Mouse (Mus musculus) neural tube, embryonic 13.5 days (tissue): ENCODE data around the gene Map3k1. TPM values are rescaled to one million over a fixed set of nuclear protein-coding genes. Genes with fewer than 3 reads are reported as not detected.

Experiments
- ATAC-seq: fragments of 200-750 bp; cut with Nextera tagmentation; 2 replicates; pipeline ENCODE4 v1.8.0; 2017; ENCODE audit warnings: low read depth, mild to moderate bottlenecking, moderate TSS enrichment, moderate library complexity
- H3K27ac ChIP-seq: fragments of 300-500 bp; sonication (generic); replicated peaks from 2 replicates; pipeline ENCODE4 v1.5.1; 2015; ENCODE audit warnings: moderate library complexity, mild to moderate bottlenecking, inconsistent platforms
- H3K27me3 ChIP-seq: fragments of 300-500 bp; sonication (generic); 2 replicates; pipeline ENCODE4 v1.6.1; 2015; ENCODE audit warnings: mild to moderate bottlenecking, inconsistent platforms
- H3K36me3 ChIP-seq: fragments of 300-500 bp; sonication (generic); 2 replicates; pipeline ENCODE4 v1.6.1; 2015; ENCODE audit warnings: mild to moderate bottlenecking, inconsistent platforms
- H3K4me1 ChIP-seq: fragments of 300-500 bp; sonication (generic); replicated peaks from 2 replicates; pipeline ENCODE4 v1.6.1; 2015; ENCODE audit warnings: inconsistent platforms
- H3K4me2 ChIP-seq: fragments of 300-500 bp; sonication (generic); 2 replicates; pipeline ENCODE4 v1.6.1; 2015; ENCODE audit warnings: inconsistent platforms, mild to moderate bottlenecking, moderate library complexity
- H3K4me3 ChIP-seq: fragments of 300-500 bp; sonication (generic); 2 replicates; pipeline ENCODE4 v1.5.1; 2015; ENCODE audit warnings: mild to moderate bottlenecking, inconsistent platforms
- H3K9ac ChIP-seq: fragments of 300-500 bp; sonication (generic); 2 replicates; pipeline ENCODE4 v1.6.1; 2015; ENCODE audit warnings: moderate library complexity, mild to moderate bottlenecking, inconsistent platforms
- H3K9me3 ChIP-seq: fragments of 300-500 bp; sonication (generic); 2 replicates; pipeline ENCODE4 v1.6.1; 2016; ENCODE audit warnings: inconsistent platforms
- WGBS: fragments of 180-500 bp; shearing (Covaris S2); methylation state at CpG from one replicate; pipeline ENCODE4 v1.1.7; 2015; 5-methylcytosine and 5-hydroxymethylcytosine counted together
- polyA plus RNA-seq: library from polyadenylated mRNA; unstranded; fragments of >200 nt; fragmentation: Nextera tagmentation; extraction: Ambion mirVana; gene quantifications from 2 replicates; pipeline ENCODE4 v1.2.1, GENCODE M21; 2015

The Map3k1 gene
- polyA plus RNA-seq, 1 experiment from 2014 or later: 12.2 TPM

GRCm38 (mm10) chr13:111779471-111779870 lies 29.3 kb downstream of the Map3k1 start:
- no peak overlapping the region for H3K4me2 ChIP-seq
- no peaks in the 10 kb centered on the region for H3K9me3 ChIP-seq
- ATAC-seq: no peak
- H3K36me3 ChIP-seq: peaks cover 14% of the 10 kb centered on the region
- H3K27me3 ChIP-seq: no peaks in the 10 kb centered on the region
- no peak overlapping the region for H3K27ac ChIP-seq
- peaks cover 19% of the 10 kb centered on the region for H3K4me1 ChIP-seq
- H3K4me3 ChIP-seq: no peak overlapping the region
- no peak overlapping the region for H3K9ac ChIP-seq
- 78% methylated on average over 5 of the region's 5 CpGs for WGBS

DNA sequence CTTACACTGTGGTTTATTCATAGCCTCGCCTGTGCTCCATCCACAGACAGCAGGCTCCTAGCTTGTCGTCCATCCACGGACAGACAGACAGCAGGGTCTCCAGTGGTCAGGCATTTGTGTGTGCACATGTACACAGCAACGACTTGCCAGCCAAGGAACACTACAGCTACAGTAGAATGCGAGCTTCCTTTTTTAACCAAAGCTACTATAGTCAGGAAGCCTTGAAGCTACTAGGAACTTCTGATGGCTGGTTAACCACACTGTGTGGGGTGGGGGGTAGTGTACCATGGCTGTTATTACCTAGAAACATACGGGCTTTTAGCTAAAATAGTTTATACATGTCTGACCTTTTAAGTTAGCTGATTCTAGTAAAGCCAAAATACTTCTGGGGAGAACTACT lies 30.2 kb downstream of the Map3k1 start:
- Histone ChIP-seq H3K4me1 (peaks cover 19% of the 10 kb centered on the region), H3K9ac (no peak overlapping the region), H3K27ac (no peak overlapping the region), H3K27me3 (no peaks in the 10 kb centered on the region), H3K36me3 (peaks cover 21% of the 10 kb centered on the region), H3K4me2 (no peak overlapping the region), H3K4me3 (no peak overlapping the region), H3K9me3 (no peaks in the 10 kb centered on the region)
- WGBS: 77% methylated on average over 6 of the region's 6 CpGs
- ATAC-seq: no peak

DNA sequence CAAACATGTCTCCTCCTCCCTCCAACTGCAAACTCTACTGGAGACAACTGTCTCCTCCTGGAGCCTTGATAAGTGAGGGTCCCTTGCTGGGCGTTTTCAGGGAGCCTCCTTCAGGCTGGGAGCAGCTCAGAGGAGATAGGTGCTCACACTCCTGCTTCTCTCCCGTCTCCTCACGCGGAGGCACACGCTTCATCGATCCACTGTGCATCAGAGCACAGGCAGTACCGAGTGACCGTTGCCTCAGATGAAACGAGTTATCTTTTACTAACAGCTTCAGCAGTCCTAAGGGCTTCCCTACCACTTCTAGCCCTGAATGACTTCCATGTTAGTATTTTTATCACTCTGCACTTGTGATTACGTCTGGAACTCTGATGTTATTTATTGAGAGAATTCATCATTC lies 30.9 kb downstream of the Map3k1 start:
- no peaks in the 10 kb centered on the region for H3K9me3 ChIP-seq
- H3K4me1 ChIP-seq: peaks cover 19% of the 10 kb centered on the region
- WGBS: 71% methylated on average over 10 of the region's 10 CpGs
- no peaks in the 10 kb centered on the region for H3K27me3 ChIP-seq
- H3K4me3 ChIP-seq: no peak overlapping the region
- H3K27ac ChIP-seq: no peak overlapping the region
- no peak overlapping the region for H3K4me2 ChIP-seq
- peaks cover 27% of the 10 kb centered on the region for H3K36me3 ChIP-seq
- ATAC-seq: no peak
- no peak overlapping the region for H3K9ac ChIP-seq

- Histone ChIP-seq H3K4me3 (no peak overlapping the region), H3K9ac (no peak overlapping the region), H3K4me2 (no peak overlapping the region), H3K4me1 (peaks cover 19% of the 10 kb centered on the region), H3K27ac (no peak overlapping the region), H3K9me3 (no peaks in the 10 kb centered on the region), H3K36me3 (peaks cover 33% of the 10 kb centered on the region), H3K27me3 (no peaks in the 10 kb centered on the region)
- WGBS: 54% methylated on average over 7 of the region's 7 CpGs
- no peak for ATAC-seq
Observed at GRCm38 (mm10) chr13:111777179-111777578, 31.6 kb downstream of the Map3k1 start.

DNA sequence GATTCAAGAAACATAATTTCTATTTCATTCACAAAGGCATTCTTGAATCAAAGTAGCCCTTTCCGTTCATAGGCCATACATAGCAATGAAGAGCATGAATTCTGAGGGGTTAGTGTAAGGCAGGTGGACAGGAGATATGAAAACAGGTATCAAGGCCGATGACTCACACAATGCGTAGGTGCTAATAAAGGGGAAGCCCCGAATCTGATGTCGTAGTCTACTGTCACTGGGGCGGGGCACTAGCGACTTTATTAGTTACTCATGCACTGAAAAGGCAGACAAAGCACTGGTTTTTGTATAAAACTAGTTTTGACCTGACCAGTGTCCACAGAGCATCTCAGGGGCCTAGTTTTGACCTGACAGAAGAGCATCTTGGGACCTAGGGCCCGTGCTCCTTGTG lies 36.7 kb downstream of the Map3k1 start:
- Histone ChIP-seq H3K27me3 (no peaks in the 10 kb centered on the region), H3K9me3 (no peaks in the 10 kb centered on the region), H3K4me3 (no peak overlapping the region), H3K36me3 (peaks cover 70% of the 10 kb centered on the region), H3K4me2 (no peak overlapping the region), H3K27ac (no peak overlapping the region), H3K9ac (no peak overlapping the region), H3K4me1 (peaks cover 4% of the 10 kb centered on the region)
- 89% methylated on average over 8 of the region's 8 CpGs for WGBS
- ATAC-seq: no peak

DNA sequence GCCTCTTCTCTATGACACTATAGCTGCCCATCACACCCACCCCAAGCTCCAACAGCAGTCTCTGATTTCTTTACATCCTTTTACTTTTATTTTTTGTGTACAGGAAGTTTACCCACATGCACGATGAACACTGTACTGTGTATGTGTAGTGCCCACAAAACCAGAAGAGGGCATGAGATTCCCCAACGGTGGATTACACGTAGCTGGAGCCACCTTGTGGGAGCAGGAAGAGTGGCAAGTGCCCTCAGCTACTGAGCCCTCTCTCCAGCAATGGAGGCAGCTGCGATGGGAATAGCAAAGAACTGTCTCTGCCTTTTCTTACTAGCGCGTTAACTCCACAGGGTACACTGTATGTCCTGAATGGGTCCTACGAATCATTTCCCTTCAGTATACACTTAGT lies 37.6 kb downstream of the Map3k1 start:
- 60% methylated on average over 7 of the region's 7 CpGs for WGBS
- H3K4me1 ChIP-seq: no peaks in the 10 kb centered on the region

GRCm38 (mm10) chr13:111770776-111771175 lies 38.0 kb downstream of the Map3k1 start:
- ATAC-seq: no peak
- H3K36me3 ChIP-seq: peaks cover 79% of the 10 kb centered on the region
- H3K4me3 ChIP-seq: no peak overlapping the region
- no peak overlapping the region for H3K9ac ChIP-seq
- WGBS: 91% methylated on average over 9 of the region's 9 CpGs
- no peaks in the 10 kb centered on the region for H3K27me3 ChIP-seq
- H3K4me1 ChIP-seq: no peaks in the 10 kb centered on the region
- H3K4me2 ChIP-seq: no peak overlapping the region
- no peaks in the 10 kb centered on the region for H3K9me3 ChIP-seq
- no peak overlapping the region for H3K27ac ChIP-seq

More for the DNA sequence above, 37.6 kb downstream of the Map3k1 start:
- H3K4me3 ChIP-seq: no peak overlapping the region
- H3K9me3 ChIP-seq: no peaks in the 10 kb centered on the region
- ATAC-seq: peak; percentile 86
- H3K27ac ChIP-seq: no peak overlapping the region
- H3K36me3 ChIP-seq: peaks cover 77% of the 10 kb centered on the region
- no peaks in the 10 kb centered on the region for H3K27me3 ChIP-seq
- no peak overlapping the region for H3K9ac ChIP-seq
- H3K4me2 ChIP-seq: no peak overlapping the region

DNA sequence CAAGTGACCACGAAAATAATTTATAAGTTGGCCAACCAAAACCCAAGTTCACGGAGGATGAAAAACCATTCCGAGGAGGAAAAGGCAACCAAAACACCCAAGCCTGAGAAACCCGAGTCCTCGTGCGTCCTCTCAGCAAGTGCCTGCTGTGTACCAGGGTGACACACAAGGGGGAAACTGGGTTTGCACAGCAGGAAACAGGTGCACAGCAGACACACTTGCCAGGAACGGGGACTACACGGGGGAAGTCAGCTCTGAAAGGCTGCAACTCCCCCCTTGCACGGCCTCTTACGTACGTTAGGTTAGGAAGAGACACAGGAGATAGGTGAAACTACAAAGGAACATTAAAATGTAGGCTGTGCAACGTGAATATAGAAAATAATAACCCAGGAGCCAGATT lies 46.3 kb downstream of the Map3k1 start:
- ATAC-seq: no peak
- WGBS: 92% methylated on average over 12 of the region's 12 CpGs
- Histone ChIP-seq H3K9ac (no peak overlapping the region), H3K4me2 (no peak overlapping the region), H3K27ac (no peak overlapping the region), H3K4me3 (no peak overlapping the region), H3K36me3 (peaks cover 88% of the 10 kb centered on the region), H3K9me3 (no peaks in the 10 kb centered on the region), H3K4me1 (no peaks in the 10 kb centered on the region), H3K27me3 (no peaks in the 10 kb centered on the region)

GRCm38 (mm10) chr13:111756986-111757385 lies 51.8 kb downstream of the Map3k1 start:
- H3K36me3 ChIP-seq: peaks cover 95% of the 10 kb centered on the region
- H3K4me1 ChIP-seq: no peaks in the 10 kb centered on the region
- H3K4me3 ChIP-seq: no peak overlapping the region
- no peak overlapping the region for H3K9ac ChIP-seq
- 94% methylated on average over 6 of the region's 6 CpGs for WGBS
- no peaks in the 10 kb centered on the region for H3K27me3 ChIP-seq
- no peak overlapping the region for H3K4me2 ChIP-seq
- no peaks in the 10 kb centered on the region for H3K9me3 ChIP-seq
- H3K27ac ChIP-seq: no peak overlapping the region
- no peak for ATAC-seq

DNA sequence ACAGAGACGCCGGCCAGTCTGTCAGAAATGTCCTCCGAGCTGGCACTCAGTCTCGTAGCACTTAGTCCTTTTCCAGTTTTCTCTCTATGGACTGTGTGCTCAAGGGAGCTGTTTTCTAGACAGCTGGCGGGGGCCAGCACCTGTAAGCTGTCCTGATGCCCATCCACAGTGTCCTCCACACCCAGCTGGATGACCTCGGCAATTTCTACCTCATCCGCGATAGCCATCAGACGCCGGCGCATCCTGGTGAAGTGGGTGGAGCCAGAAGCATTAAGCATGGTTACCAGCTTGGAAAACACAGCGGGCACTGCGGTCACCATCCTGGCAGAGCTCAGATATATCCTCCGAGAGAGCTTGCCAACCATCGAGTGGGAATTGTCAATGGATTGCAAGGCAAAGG lies 52.9 kb downstream of the Map3k1 start:
- H3K4me2 ChIP-seq: no peak overlapping the region
- no peaks in the 10 kb centered on the region for H3K27me3 ChIP-seq
- no peak overlapping the region for H3K9ac ChIP-seq
- no peak overlapping the region for H3K4me3 ChIP-seq
- no peak overlapping the region for H3K27ac ChIP-seq
- no peaks in the 10 kb centered on the region for H3K4me1 ChIP-seq
- no peaks in the 10 kb centered on the region for H3K9me3 ChIP-seq
- ATAC-seq: no peak
- WGBS: 93% methylated on average over 15 of the region's 15 CpGs
- peaks cover 95% of the 10 kb centered on the region for H3K36me3 ChIP-seq

GRCm38 (mm10) chr13:111755377-111755776 lies 53.4 kb downstream of the Map3k1 start:
- H3K9me3 ChIP-seq: no peaks in the 10 kb centered on the region
- no peaks in the 10 kb centered on the region for H3K4me1 ChIP-seq
- 96% methylated on average over 18 of the region's 18 CpGs for WGBS
- peaks cover 95% of the 10 kb centered on the region for H3K36me3 ChIP-seq
- no peak overlapping the region for H3K4me2 ChIP-seq
- no peak overlapping the region for H3K9ac ChIP-seq
- H3K27ac ChIP-seq: no peak overlapping the region
- no peak overlapping the region for H3K4me3 ChIP-seq
- H3K27me3 ChIP-seq: no peaks in the 10 kb centered on the region
- ATAC-seq: no peak

DNA sequence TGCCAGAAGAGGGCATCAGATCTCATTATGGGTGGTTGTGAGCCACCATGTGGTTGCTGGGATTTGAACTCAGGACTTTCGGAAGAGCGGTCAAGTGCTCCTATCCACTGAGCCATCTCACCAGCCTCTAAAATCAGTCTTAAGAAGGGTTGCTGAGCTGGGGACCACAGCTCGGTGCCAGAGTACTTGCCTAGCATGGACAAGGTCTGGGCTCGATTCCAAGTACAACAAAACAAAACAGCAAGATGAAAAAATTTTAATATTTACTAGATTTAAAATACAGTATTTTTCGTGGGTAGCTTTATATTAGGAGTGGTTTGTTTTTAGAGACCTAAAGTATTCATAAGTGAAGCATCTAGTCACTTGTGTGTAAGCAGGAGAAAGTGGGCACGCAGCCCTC lies 55.5 kb downstream of the Map3k1 start:
- no peaks in the 10 kb centered on the region for H3K4me1 ChIP-seq
- no peak overlapping the region for H3K4me3 ChIP-seq
- no peak overlapping the region for H3K9ac ChIP-seq
- no peak overlapping the region for H3K4me2 ChIP-seq
- 96% methylated on average over 6 of the region's 6 CpGs for WGBS
- H3K36me3 ChIP-seq: peaks cover 96% of the 10 kb centered on the region
- no peak overlapping the region for H3K27ac ChIP-seq
- H3K27me3 ChIP-seq: no peaks in the 10 kb centered on the region
- no peaks in the 10 kb centered on the region for H3K9me3 ChIP-seq
- no peak for ATAC-seq

DNA sequence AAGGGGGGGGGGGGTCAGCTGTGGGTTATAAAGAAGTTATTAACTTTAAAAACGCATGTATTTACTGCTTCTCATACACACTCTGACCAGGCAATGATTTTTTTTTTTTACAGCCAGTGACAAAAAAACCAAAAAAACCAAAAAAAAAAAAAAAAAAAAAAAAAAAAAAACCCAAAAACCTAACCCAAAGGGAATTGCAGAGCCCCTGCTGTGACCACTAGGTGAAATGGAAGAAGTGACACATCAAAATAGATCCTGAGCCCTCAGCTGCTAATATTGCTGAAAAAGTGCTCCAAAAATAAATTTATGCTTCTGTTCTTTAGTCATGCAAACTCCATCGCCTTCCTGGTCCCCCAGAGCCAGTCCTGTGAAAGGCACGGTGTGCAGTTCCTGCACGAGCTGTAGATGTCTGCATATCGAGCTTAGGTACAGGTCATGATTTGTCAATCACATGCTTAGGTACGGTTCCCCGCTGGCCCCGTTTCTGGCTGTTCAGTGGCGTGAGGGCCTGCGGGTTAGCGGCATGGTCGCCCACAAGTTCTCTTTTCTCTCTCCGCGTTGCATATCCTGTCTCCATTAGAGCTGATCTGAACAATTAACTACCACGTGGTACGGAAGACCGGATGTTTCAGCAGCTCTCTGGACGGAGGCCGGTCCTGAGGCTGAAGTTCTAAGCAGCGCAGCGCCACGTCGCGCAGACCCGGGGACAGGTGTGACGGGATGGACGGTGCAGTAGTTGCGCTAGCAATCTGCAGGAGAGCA lies 60.3 kb downstream of the Map3k1 start:
- H3K27me3 ChIP-seq: no peaks in the 10 kb centered on the region
- H3K4me2 ChIP-seq: no peak overlapping the region
- H3K36me3 ChIP-seq: peaks cover 58% of the 10 kb centered on the region
- WGBS: 95% methylated on average over 28 of the region's 28 CpGs
- no peak overlapping the region for H3K27ac ChIP-seq
- no peak for ATAC-seq
- H3K9ac ChIP-seq: no peak overlapping the region
- H3K4me3 ChIP-seq: no peak overlapping the region
- no peaks in the 10 kb centered on the region for H3K4me1 ChIP-seq
- no peaks in the 10 kb centered on the region for H3K9me3 ChIP-seq
